ENCODE assay signal across 19 mouse cellular contexts in genomic region chr3:27728798-27729782, GRCm38 (mm10). TPM values are rescaled to one million over a fixed set of nuclear protein-coding genes. Genes with fewer than 3 reads are reported as not detected.
A peak's percentile ranks its signal among the peaks of the same experiment; 100 is the strongest.
DNase-seq lines count a peak whose midpoint lies in the region; ATAC-seq and TF ChIP-seq lines count a peak whose summit lies in the region.
"Had no signal": no experiment of that assay in that cellular context is flagged by ENCODE, and none has a peak within 500 bp of the region (broad histone marks: within the 10 kb centered on the region; RNA-seq: fewer than 3 reads in every experiment).

No protein-coding gene starts in this region.

- TF ChIP-seq EP300 in lung, postnatal 0 days (IDR thresholded peaks at IDR 0.05), result no peak

- no peak for ATAC-seq in heart, embryonic 12.5 days (ENCODE audit: insufficient number of reproducible peaks, low FRiP score)
- ATAC-seq in lung, postnatal 0 days, result peak; percentile 21; the same call in 1 of the 2 replicates
- peak; percentile 94 for ATAC-seq in liver, embryonic 16.5 days (ENCODE audit: low read depth)
- ATAC-seq: activated CD4-positive, CD25-positive, alpha-beta regulatory T cell, adult 4 months had no signal

- no peak for DNase-seq in heart, postnatal 14 days
- DNase-seq in lung, postnatal 0 days (ENCODE audit: low spot score), result peak; percentile 8
- no peak for DNase-seq in lung, adult 2 months
- no peak for DNase-seq in thymus, postnatal 4 days
- DNase-seq in cerebellum, postnatal 14 days, result no peak
- DNase-seq in gastrocnemius, postnatal 14 days, result no peak
- DNase-seq: adrenal gland, postnatal 14 days; cerebellum, adult 11-12 months; heart, adult 18-20 months; kidney, adult 9 months; lung, postnatal 4 days; thymus, postnatal 25 days had no signal

- no peaks in the 10 kb centered on the region for H3K9me3 ChIP-seq in heart, embryonic 12.5 days (replicated peaks)
- H3K9me3 ChIP-seq in lung, postnatal 0 days (ENCODE audit: low read length), result no peaks in the 10 kb centered on the region
- no peaks in the 10 kb centered on the region for H3K9me3 ChIP-seq in liver, embryonic 16.5 days (replicated peaks; ENCODE audit: control insufficient read depth, low read length)
- H3K9me3 ChIP-seq: embryonic facial prominence, embryonic 10.5 days; G1E; heart, embryonic 15.5 days; limb, embryonic 12.5 days had no signal

- no peak overlapping the region for H3K9ac ChIP-seq in heart, embryonic 12.5 days
- H3K9ac ChIP-seq in lung, postnatal 0 days (replicated peaks; ENCODE audit: low read depth), result no peak overlapping the region
- no peak overlapping the region for H3K9ac ChIP-seq in liver, embryonic 16.5 days (ENCODE audit: low read depth, low read length)
- H3K9ac ChIP-seq: heart, embryonic 15.5 days; limb, embryonic 12.5 days had no signal

- no peak for TF ChIP-seq CTCF in lung, postnatal 0 days (IDR thresholded peaks at IDR 0.05)
- TF ChIP-seq CTCF in lung, adult 2 months (IDR thresholded peaks at IDR 0.05; ENCODE audit: insufficient read depth, low read length), result no peak

- 58% methylated on average over 8 of the region's 8 CpGs for WGBS in heart, embryonic 12.5 days
- 53% methylated on average over 8 of the region's 8 CpGs for whole genome bisulfite sequencing in lung, postnatal 0 days
- 74% methylated on average over 8 of the region's 8 CpGs for WGBS in lung, adult 2 months
- WGBS in liver, embryonic 16.5 days (ENCODE audit: insufficient replicate concordance), result 36% methylated on average over 8 of the region's 8 CpGs

- no peaks in the 10 kb centered on the region for H3K27me3 ChIP-seq in heart, embryonic 12.5 days (replicated peaks)
- no peaks in the 10 kb centered on the region for H3K27me3 ChIP-seq in lung, postnatal 0 days (replicated peaks; ENCODE audit: insufficient read depth, low read length)
- H3K27me3 ChIP-seq in liver, embryonic 16.5 days (ENCODE audit: control insufficient read depth, insufficient read depth, low read depth, low read length), result no peaks in the 10 kb centered on the region
- H3K27me3 ChIP-seq: heart, embryonic 15.5 days; limb, embryonic 12.5 days had no signal

- H3K27ac ChIP-seq in heart, embryonic 12.5 days (ENCODE audit: poor library complexity, severe bottlenecking), result 0 out of 2 replicates have a peak overlapping the region, but pooled peaks have one; percentile 4
- no peak overlapping the region for H3K27ac ChIP-seq in lung, postnatal 0 days (ENCODE audit: low read length)
- H3K27ac ChIP-seq in liver, embryonic 16.5 days (ENCODE audit: low read length), result peak overlapping the region; percentile 81
- H3K27ac ChIP-seq: embryonic facial prominence, embryonic 10.5 days; heart, embryonic 15.5 days; limb, embryonic 12.5 days had no signal

- peaks cover 29% of the 10 kb centered on the region for H3K4me1 ChIP-seq in heart, embryonic 12.5 days (replicated peaks)
- no peaks in the 10 kb centered on the region; the same call in 1 of the 2 replicates for H3K4me1 ChIP-seq in lung, postnatal 0 days (ENCODE audit: insufficient read depth, low read depth, low read length)
- no peaks in the 10 kb centered on the region for H3K4me1 ChIP-seq in lung, adult 2 months (ENCODE audit: control insufficient read depth, insufficient read depth, low read length)
- H3K4me1 ChIP-seq in liver, embryonic 16.5 days (ENCODE audit: control insufficient read depth, low read depth, low read length), result no peaks in the 10 kb centered on the region; the same call in 1 of the 2 replicates

- TF ChIP-seq POLR2A in lung, adult 2 months (IDR thresholded peaks at IDR 0.05; ENCODE audit: borderline replicate concordance, extremely low read depth, low read depth, low read length), result no peak

- no peaks in the 10 kb centered on the region for H3K36me3 ChIP-seq in heart, embryonic 12.5 days
- no peaks in the 10 kb centered on the region for H3K36me3 ChIP-seq in lung, postnatal 0 days (ENCODE audit: insufficient read depth, low read length)
- H3K36me3 ChIP-seq in liver, embryonic 16.5 days (ENCODE audit: control insufficient read depth, insufficient read depth), result no peaks in the 10 kb centered on the region
- H3K36me3 ChIP-seq: embryonic facial prominence, embryonic 10.5 days; G1E; heart, embryonic 15.5 days; limb, embryonic 12.5 days had no signal

- H3K4me2 ChIP-seq in heart, embryonic 12.5 days, result no peak overlapping the region
- no peak overlapping the region for H3K4me2 ChIP-seq in lung, postnatal 0 days (replicated peaks; ENCODE audit: low read depth, low read length)
- no peak overlapping the region; the same call in 1 of the 2 replicates for H3K4me2 ChIP-seq in liver, embryonic 16.5 days (ENCODE audit: low read depth, low read length)
- H3K4me2 ChIP-seq: heart, embryonic 15.5 days; limb, embryonic 12.5 days had no signal

- no peak overlapping the region for H3K4me3 ChIP-seq in heart, embryonic 12.5 days
- H3K4me3 ChIP-seq in lung, postnatal 0 days (ENCODE audit: low read depth, low read length), result no peak overlapping the region
- H3K4me3 ChIP-seq in lung, adult 2 months (replicated peaks; ENCODE audit: extremely low read depth, low read depth, low read length), result no peak overlapping the region
- H3K4me3 ChIP-seq in liver, embryonic 16.5 days (ENCODE audit: low read depth, low read length), result no peak overlapping the region
- H3K4me3 ChIP-seq: embryonic facial prominence, embryonic 10.5 days; heart, embryonic 15.5 days; limb, embryonic 12.5 days had no signal

- intact Hi-C loops in heart, postnatal 14 days (cut with DNase I), result no loop called here
- intact Hi-C loops in gastrocnemius, postnatal 14 days (cut with DNase I; ENCODE audit: low total_unique reads), result no loop called here

RNA-seq across cellular contexts. Expression of gene Fndc3b, which starts 18.0 kb away (rescaled TPM):
- polyA plus RNA-seq in heart, embryonic 12.5 days (2016; fragmentation: Nextera tagmentation; extraction: Ambion mirVana), result 36.8 and 43.6 TPM in 2 replicates
- 10 to 100 TPM; 73.2 to 79.0 TPM for total RNA-seq in heart, postnatal 14 days (2021)
- 28.5 and 30.6 TPM in 2 replicates for polyA plus RNA-seq in lung, postnatal 0 days (2015; fragmentation: Nextera tagmentation; extraction: Ambion mirVana)
- 17.6 and 23.8 TPM in 2 replicates for polyA plus RNA-seq in lung, adult 2 months (2012; rRNA removed)
- 10.5 and 13.2 TPM in 2 replicates for polyA plus RNA-seq in liver, embryonic 16.5 days (2015; fragmentation: Nextera tagmentation; extraction: Ambion mirVana)
- total RNA-seq in gastrocnemius, postnatal 14 days (2021), result 10 to 100 TPM; 30.8 to 35.4 TPM
- polyA plus RNA-seq: G1E had no signal
